Mouse (Mus musculus): ENCODE measurements around the gene Gm11541. TPM values are rescaled to one million over a fixed set of nuclear protein-coding genes. Genes with fewer than 3 reads are reported as not detected.
A peak's percentile ranks its signal among the peaks of the same experiment; 100 is the strongest.
"Not testable (repeated sequence)": the region's sequence is repeated elsewhere in the genome, so short reads cannot be mapped to it uniquely, and the experiment has no call there.

Gm11541 gene
- total RNA-seq, 2 experiments from 2014 or later, result not detected

DNA sequence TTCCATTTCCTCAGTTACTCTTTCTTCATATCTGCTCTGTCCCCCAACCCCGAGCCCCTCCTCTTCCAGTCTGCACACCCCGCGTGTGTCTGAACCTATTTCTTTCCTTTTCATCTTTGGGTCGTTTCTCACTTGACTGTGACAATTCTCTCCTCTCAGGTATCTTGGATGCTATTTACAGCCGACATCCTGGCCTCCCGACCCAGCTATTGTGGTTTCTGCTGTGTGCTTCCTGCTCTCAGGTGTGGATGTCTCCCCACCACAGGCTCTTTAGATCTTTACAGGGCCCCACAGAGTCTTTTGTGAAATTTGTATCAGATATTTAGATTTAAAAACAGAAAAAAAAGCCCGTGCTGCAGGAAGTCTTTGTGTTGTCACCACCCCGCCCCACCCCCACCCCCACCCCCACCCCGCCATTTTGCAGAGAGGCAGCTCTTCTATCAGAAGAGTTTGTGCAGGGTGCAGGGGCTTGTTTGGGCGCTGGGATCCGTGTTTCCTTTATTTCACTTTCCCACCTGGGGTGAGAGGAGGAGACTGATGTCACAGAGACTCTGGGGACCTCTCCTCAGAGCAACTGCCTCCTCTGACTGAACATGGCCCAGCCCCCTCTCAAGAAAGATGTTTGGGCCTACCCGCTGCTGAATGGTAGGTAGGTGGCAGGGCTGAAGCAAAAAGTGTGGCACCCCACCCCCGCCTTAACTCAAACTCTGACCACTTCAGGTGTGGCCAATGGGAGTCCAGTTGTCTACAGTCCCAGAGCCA lies 6.4 kb downstream of the Gm11541 start:
- DNase-seq (ENCODE audit: low spot score in 2 of 2), result no peak

DNA sequence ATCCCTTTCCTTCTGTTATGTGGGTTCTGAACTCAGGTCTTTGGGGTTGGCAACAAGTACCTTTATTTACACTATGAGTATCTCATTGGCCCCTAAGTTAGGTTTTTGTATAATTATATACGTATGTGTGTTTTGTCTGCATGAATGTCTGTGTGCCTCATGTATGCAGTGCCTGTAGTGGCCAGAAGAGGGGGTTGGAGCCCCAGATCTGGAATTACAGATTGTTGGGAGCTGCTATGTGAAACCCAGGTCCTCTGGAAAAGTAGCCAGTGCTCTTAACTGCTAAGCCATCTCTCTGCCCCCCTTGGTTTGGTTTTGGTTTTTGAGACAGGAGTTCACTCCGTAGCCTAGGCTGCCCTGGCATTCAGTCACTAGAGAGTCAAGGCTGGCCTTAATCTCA lies 7.2 kb downstream of the Gm11541 start:
- no peak for DNase-seq (ENCODE audit: low spot score in 2 of 2)

DNA sequence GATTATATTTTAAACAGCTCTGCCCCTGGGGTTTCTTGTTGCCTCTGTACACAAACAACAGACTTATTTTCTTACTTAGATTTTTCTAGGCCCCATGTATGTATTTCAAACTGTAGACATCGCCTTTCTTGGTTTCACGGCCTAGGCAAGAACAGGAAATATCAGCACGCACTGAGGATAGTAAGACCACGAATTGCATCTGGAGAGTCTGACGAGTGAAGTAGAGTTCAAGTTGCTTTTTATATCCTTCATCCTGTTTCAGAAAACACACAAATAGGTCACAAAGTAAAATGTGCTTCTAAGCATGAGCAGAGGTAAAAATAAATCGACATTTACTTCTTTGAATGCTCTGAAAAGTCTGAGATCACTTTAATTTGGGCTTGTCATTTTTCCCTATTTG lies 8.8 kb downstream of the Gm11541 start:
- DNase-seq (ENCODE audit: low spot score in 2 of 2), result no peak

DNA sequence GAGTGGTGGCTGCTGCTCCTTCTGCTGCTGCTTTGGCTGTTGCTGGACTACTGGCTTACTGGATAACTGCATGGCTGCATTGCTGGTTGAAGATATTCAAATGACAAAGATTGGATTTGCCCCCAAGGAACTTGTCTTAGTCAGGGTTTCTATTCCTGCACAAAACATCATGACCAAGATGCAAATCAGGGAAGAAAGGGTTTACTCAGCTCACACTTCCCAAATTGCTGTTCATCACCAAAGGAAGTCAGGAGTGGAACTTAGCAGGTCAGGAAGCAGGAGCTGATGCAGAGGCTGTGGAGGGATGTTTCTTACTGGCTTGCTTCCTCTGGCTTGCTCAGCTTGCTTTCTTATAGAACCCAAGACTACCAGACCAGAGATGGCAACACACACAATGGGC lies 11.8 kb downstream of the Gm11541 start:
- not testable (repeated sequence) for DNase-seq (ENCODE audit: low spot score in 2 of 2)

DNA sequence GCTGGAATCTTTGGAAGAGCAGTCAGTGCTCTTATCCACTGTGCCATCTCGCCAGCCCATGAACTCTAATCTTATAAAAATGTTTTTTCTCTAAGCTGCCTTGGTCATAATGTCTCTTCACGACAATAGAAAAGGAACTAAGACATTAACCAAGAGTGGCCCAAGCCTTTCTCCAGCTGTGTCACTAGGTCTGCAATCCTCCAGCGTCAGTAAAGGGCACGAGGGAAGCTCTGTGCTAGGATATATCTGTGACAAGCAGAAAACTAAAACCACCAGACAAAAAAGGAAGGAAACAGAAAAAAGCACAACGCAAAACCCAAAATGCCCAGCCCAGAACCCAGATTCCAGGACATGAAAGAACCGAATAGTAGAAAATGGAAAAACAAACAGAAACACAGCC lies 17.1 kb downstream of the Gm11541 start:
- no peak for DNase-seq (ENCODE audit: low spot score in 2 of 2)

DNA sequence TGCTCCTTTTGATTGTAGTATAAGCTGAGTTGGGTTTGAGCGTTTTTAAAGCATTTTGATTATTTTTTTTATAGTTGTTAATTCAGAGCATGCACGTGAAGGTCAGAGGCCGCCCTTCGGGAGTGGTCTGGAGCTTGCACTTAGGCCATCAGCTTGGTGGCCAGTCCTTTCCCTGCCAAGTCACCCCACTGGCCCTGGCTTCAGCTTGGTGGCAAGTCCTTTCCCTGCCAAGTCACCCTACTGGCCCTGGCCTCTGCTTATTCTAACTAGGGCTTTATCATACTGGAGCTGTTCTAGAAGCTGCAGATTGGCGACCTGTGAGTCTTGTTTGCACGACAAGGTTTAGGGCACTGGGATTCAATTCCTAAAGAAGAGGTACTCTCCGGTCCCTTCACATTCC lies 21.9 kb downstream of the Gm11541 start:
- no peak for DNase-seq (ENCODE audit: low spot score in 2 of 2)

DNA sequence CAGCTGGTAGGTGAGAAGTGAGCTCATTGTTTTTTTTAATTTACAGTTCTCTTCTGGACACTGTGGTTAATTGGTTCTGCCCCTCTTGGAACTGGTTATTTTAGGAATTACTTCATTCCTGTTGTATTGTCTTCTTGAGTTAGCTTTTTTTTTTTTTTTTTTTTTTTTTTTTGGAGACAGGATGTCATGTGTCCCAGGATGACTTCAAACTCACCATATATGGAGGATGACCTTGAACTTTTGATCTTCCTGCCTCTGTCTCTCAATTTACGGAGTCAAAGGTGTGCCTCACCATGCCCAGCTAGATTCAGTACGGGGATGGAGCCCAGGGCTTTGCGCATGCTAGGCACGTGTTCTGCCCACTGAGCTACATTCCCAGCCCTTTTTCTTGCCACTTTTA lies 22.7 kb downstream of the Gm11541 start:
- no peak for DNase-seq (ENCODE audit: low spot score in 2 of 2)

DNA sequence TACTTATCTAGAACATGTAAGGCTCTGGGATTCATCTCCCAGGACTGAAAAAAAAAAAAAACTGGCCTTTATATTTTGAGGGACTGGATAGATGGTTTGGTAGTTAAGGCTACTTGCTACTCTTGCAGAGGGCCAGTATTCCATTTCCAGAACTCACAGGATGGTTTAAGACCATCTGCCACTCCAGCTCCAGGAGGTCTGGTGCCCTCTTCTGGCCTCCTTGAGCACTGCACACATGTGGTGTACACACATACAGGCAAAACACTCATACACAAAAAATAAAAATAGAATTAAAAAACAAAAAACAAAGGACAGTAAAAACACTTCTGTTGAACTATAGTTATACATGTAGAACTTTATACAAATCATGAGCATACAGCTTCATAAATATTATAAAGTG lies 23.7 kb downstream of the Gm11541 start:
- no peak for DNase-seq (ENCODE audit: low spot score in 2 of 2)

DNA sequence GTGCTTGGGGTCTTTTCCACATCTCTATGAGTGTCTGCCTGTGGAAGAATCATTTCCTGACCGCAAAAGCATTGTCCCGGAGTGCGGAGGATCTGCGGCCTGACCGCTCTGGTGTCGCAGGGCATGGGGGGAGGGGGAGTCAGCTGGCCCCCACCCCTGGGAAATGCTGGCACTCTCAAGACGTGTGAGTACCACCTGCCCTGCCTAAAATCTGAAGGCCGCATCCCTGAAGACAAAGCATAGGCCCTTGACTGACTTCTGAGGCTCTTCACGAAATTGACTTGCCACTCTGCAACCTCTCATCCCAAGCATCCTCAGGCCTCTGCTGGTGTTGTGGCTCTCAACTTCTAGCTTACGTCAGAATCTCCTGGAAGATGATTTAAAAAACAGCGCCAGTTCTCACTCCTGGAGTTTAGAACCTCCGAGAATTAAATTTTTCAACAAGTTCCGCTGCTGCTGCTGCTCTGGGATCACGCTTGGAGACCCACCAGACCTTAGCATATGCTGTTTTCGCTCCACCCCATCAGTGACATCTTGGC lies 26.6 kb downstream of the Gm11541 start:
- no peak for DNase-seq (ENCODE audit: low spot score in 2 of 2)

DNA sequence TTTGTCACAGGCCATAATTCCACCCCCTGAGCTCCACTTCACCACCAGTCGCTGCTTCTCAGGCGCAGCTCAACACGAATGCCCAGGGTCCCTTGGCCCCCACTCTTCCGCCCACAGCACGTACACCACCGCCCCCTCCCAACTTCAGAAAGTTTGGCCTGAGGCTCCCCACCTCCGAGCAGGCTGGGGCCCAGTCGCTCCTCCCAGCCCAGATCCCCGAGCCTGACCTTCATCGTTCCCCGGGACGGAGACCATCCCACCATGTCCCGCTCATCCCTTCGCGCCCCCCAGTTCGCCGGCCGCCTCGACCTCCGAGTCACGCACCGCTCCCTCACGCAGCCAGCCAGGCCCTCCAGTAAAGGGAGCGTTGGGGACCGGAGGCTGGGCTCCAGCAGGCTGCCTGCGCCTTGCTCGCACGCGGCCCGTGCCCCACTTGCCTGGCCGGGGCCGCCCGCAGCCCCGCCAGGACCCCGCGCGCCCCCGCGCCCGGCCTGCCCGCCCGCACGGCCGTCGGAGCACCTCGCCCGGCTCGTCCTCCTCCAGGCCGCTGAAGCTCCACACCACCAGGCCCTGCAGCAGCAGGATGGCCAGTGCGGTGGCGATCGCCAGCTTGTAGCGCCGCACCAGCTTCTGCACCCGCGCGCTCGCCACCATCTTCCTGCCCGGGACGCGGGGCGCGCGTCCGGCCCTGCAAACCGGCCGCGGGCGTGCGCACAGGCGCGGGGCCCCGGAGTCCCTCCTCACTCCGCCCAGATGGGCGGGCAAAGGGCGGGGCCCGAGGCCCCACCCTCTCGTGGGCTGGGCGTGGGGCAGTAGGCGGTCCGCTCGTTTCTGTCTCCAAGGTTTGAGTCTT lies 27.3 kb downstream of the Gm11541 start, which contains the start of gene Xylt2:
Gene Xylt2, minus strand, starts transcription at position 762 of the 853 bp plus-strand sequence.
- peak; percentile 82 to 91 for DNase-seq (ENCODE audit: low spot score in 2 of 2)

DNA sequence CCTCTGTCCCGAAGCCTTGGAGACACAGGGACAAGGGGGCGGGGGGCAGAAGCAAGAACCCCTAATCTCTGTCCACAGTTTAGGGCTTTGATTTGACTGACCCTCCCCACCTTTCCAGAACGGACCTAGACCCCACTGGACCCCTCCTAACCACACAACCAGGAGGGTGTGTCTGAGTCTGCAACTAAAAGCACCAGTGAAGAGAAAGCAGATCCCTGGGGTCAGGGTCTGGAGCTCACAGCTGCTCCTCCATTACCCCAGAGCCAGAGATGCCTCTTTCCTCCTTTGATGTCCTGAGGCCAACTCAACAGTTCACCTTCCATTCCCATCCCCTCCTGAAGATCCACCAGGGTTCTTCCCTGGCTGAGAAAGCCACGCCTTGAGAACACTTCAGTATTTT lies 28.0 kb downstream of the Gm11541 start:
- DNase-seq (ENCODE audit: low spot score in 2 of 2), result no peak

DNA sequence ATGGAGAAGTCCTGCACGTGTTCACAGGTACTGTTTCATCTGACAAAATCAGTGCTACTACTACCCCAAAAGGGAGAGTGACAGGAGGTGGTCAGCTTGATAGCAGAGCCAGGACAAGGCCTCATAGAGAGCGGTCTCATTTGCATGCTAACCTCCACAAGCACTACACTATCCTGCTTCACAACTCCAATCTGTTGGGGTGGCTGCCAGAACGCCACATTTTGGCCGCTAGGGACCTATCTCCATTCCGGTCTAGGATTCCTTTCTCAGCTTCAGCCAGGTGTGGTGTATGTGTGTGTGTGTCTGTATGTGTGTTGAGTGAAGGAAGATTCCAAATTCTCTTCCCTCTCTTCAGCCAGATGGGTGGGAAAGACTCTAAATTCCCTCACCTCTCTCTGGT lies 28.9 kb downstream of the Gm11541 start:
- no peak for DNase-seq (ENCODE audit: low spot score in 2 of 2)

DNA sequence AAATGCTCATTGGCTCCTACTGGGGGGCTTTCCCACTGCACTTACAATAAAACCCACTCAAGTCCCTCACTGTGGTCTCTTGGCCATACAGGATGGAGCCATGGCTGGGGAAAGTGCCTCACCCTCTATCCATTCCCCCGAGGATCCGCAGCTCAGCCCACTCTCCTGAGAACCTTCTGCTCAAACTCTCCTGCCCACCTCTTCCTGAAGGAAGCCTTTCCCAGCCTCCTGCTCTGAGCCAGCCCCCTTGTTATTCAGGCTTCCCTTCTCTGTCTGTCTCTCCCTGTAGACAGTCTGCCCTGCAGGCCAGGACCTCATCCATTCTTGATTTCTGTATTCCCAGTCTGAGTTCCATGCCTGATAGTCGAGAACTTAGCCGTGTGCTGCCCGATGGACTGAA lies 29.3 kb downstream of the Gm11541 start:
- DNase-seq (ENCODE audit: low spot score in 2 of 2), result peak; percentile 31 to 50

DNA sequence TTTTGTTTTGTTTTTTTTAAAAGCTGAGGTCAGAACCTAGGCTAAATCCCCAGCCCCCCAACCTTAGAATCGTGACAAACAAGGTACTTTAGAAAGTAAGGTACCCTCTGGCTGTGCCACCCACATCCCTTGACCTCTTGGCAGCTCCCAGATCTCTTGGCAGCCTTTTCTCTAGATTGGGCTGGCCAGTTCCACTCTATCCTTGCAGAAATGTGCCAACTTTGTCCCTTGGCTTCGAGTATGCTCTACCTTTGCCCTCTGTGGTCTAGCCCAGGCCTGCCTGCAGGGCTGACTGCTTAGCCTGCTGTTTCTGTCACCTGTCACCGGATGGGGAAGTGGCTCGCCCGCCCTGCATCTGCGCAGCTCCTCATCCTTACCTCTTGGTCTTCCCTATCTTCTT lies 39.0 kb downstream of the Gm11541 start:
- DNase-seq (ENCODE audit: low spot score in 2 of 2), result no peak

DNA sequence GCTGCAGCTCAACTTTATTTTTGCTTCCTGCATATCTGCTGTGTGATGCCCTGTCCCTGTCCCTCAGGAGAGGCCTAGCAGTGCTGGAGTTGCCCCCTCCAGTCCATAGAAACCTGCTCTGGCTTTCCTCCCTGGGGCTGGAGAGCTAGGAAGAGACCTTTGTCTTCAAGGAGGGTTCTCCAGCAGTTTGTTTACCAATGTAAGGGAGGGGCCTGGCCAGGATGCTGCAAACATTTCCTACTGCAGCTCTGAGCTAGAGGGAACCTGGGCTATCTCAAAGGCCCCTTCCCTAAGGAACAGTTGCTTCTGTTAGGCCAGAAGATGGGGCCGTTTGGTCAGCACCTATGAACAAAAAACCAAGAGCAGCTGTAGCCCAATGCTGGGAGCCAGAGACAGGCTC lies 43.0 kb downstream of the Gm11541 start:
- no peak for DNase-seq (ENCODE audit: low spot score in 2 of 2)

DNA sequence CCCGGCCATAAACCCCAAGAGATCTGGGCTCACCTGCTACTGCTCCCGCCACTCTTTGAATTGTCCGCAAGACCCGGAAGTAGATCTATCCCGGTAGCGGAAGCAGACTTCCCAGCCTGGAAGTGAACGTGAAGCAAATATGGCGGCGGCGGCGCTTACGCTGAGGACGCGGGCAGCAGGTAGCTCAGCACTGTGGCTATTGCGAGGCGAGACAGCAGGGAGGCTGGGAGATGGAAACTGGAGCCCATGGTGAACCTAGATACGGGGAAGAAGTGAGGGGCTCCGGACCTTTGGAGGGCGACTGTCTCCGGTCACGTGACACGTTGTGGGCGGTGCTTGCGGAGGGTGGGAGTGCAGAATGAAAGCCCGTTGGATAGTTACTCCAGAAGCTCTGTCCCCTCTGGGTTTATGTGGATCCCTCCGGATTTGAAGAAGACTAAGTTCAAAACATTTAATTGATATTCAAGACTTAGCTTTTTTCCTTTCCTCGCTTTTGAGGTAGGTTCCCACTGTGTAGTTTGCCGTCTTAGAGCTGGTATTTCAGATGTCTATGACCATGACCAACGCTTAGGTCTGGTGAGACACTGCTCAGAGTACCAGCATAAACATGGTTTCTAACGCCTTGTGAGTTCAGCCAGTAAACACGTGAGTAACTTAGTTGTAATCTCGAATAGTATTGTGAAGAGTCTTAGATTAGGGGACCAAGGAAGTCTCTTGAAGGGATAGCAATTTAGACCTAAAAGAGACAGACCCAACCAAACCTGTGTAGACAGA lies 50.4 kb downstream of the Gm11541 start, which contains the start of the genes Mrpl27 and Eme1:
Gene Mrpl27, plus strand, starts transcription at position 105 of the 774 bp plus-strand sequence.
Gene Eme1, minus strand, starts transcription at position 302 of the 774 bp plus-strand sequence.
- DNase-seq (ENCODE audit: low spot score in 2 of 2), result peak; percentile 83 to 85

DNA sequence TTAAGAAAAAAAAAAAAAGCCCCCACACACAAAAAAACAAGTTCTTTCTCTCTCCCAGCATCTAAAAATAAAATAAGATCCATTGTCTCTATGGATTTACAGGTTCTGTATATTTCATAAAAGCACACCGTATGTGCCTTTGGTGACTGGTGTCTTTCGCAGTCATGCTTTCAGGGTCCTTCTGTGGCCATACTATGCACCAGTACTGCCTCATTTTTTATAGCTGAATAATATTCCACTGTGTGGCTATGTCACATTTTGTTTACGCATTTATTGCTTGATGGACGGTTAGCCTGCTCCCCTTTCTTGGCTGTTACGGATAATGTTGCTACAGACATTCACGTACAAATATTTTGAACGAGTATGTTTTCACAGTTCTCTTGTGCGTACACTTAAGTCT lies 51.3 kb downstream of the Gm11541 start:
- DNase-seq (ENCODE audit: low spot score in 2 of 2), result no peak

DNA sequence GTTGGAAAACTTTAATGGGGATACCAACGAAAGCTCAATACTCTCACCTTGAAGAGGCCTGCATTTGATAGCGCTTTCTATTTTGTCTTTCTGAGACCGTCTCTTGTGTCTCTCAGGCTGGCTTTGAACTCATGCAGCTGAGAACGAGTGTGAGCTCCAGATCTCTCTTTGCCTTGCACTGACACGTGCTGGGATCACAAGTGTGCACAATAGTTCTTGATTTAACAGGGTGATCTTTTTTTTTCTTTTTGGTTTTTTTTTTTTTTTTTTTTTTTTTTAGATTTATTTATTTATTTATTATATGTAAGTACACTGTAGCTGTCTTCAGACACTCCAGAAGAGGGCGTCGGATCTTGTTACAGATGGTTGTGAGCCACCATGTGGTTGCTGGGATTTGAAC lies 53.1 kb downstream of the Gm11541 start:
- not testable (repeated sequence) for DNase-seq (ENCODE audit: low spot score in 2 of 2)

DNA sequence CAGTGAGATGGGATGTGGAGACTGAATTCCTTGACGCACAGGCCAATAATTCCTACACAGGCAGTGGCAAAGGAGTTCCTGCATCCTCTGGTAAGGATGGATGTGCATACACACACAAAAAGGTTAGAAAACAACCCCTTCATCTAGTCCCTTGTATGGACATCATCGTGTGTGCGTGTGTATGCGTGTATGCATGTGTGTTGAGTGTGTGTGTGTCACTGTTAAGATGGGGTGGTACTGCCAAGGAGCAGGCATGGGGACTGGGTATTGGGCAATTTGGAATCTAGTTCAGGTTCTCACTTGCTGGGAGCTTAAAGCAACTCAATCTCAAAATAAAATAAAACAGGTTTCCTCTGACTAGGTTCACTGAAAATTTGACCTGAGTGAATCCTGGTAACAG lies 57.8 kb downstream of the Gm11541 start:
- DNase-seq (ENCODE audit: low spot score in 2 of 2), result no peak

Data from left cerebral cortex, adult 18-20 months (tissue).